Mouse (Mus musculus) intestine, embryonic 16.5 days (tissue): ENCODE data around the gene Dlg1. TPM values are rescaled to one million over a fixed set of nuclear protein-coding genes. Genes with fewer than 3 reads are reported as not detected.

Source experiments
- ATAC-seq: fragments of 200-750 bp; cut with Nextera tagmentation; 2 replicates; pipeline ENCODE4 v1.8.0; 2017; ENCODE audit warnings: moderate TSS enrichment, moderate library complexity
- H3K27ac ChIP-seq: fragments of 300-500 bp; sonication (generic); 2 replicates; pipeline ENCODE4 v1.5.1; 2014; ENCODE audit warnings: mild to moderate bottlenecking, low read length
- H3K27me3 ChIP-seq: fragments of 300-500 bp; sonication (generic); replicated peaks from 2 replicates; pipeline ENCODE4 v1.6.1; 2014; ENCODE audit warnings: low read length, control low read depth, mixed read lengths; ENCODE audit not compliant: control insufficient read depth, insufficient read depth
- H3K36me3 ChIP-seq: fragments of 300-500 bp; sonication (generic); 2 replicates; pipeline ENCODE4 v1.6.1; 2014; ENCODE audit warnings: low read length, control low read depth; ENCODE audit not compliant: control insufficient read depth, insufficient read depth
- H3K4me1 ChIP-seq: fragments of 300-500 bp; sonication (generic); 2 replicates; pipeline ENCODE4 v1.6.1; 2014; ENCODE audit warnings: low read length, control low read depth, mixed read lengths; ENCODE audit not compliant: control insufficient read depth, insufficient read depth
- H3K4me2 ChIP-seq: fragments of 300-500 bp; sonication (generic); 2 replicates; pipeline ENCODE4 v1.6.1; 2014; ENCODE audit warnings: low read depth, low read length, control low read depth
- H3K4me3 ChIP-seq: fragments of 300-500 bp; sonication (generic); 2 replicates; pipeline ENCODE4 v1.5.1; 2014; ENCODE audit warnings: mild to moderate bottlenecking, low read length
- H3K9ac ChIP-seq: fragments of 300-500 bp; sonication (generic); 2 replicates; pipeline ENCODE4 v1.6.1; 2014; ENCODE audit warnings: low read depth, low read length
- H3K9me3 ChIP-seq: fragments of 300-500 bp; sonication (generic); 2 replicates; pipeline ENCODE4 v1.6.1; 2016; ENCODE audit warnings: low read length, control low read depth; ENCODE audit not compliant: control insufficient read depth
- WGBS: fragments of 180-500 bp; shearing (Covaris S2); extraction: QIAGEN DNeasy Blood & Tissue Kit; methylation state at CpG from one replicate; pipeline ENCODE4 v1.1.7; 2014; 5-methylcytosine and 5-hydroxymethylcytosine counted together
- polyA plus RNA-seq: library from polyadenylated mRNA; unstranded; fragments of >200 nt; fragmentation: Nextera tagmentation; extraction: Ambion mirVana; gene quantifications from 2 replicates; pipeline ENCODE4 v1.2.1, GENCODE M21; 2015

Dlg1 gene
- polyA plus RNA-seq, 1 experiment from 2014 or later: 14.1 TPM

- no peaks in the 10 kb centered on the region for H3K9me3 ChIP-seq
- WGBS: 62% methylated on average over 9 of the region's 9 CpGs
- no peaks in the 10 kb centered on the region for H3K36me3 ChIP-seq
- H3K4me1 ChIP-seq: no peaks in the 10 kb centered on the region
- no peaks in the 10 kb centered on the region for H3K27me3 ChIP-seq
- H3K4me3 ChIP-seq: no peak overlapping the region
- H3K27ac ChIP-seq: no peak overlapping the region
- no peak overlapping the region for H3K4me2 ChIP-seq
- no peak for ATAC-seq
- no peak overlapping the region for H3K9ac ChIP-seq
These were observed 11.0 kb upstream of the Dlg1 start for GRCm38 (mm10) chr16:31652115-31652843.

GRCm38 (mm10) chr16:31653616-31654015, 9.6 kb upstream of the Dlg1 start:
- no peak overlapping the region for H3K9ac ChIP-seq
- H3K27me3 ChIP-seq: no peaks in the 10 kb centered on the region
- no peak overlapping the region for H3K27ac ChIP-seq
- H3K9me3 ChIP-seq: no peaks in the 10 kb centered on the region
- no peak overlapping the region for H3K4me2 ChIP-seq
- H3K4me3 ChIP-seq: no peak overlapping the region
- 79% methylated on average over 5 of the region's 5 CpGs for WGBS
- ATAC-seq: no peak
- H3K4me1 ChIP-seq: no peaks in the 10 kb centered on the region
- H3K36me3 ChIP-seq: no peaks in the 10 kb centered on the region

- no peaks in the 10 kb centered on the region for H3K4me1 ChIP-seq
- H3K9ac ChIP-seq: no peak overlapping the region
- no peak for ATAC-seq
- H3K4me2 ChIP-seq: no peak overlapping the region
- H3K27ac ChIP-seq: no peak overlapping the region
- no peaks in the 10 kb centered on the region for H3K27me3 ChIP-seq
- H3K4me3 ChIP-seq: no peak overlapping the region
- no peaks in the 10 kb centered on the region for H3K9me3 ChIP-seq
- 84% methylated on average over 7 of the region's 7 CpGs for WGBS
- no peaks in the 10 kb centered on the region for H3K36me3 ChIP-seq
These were observed 9.2 kb upstream of the Dlg1 start for GRCm38 (mm10) chr16:31654021-31654420.

GRCm38 (mm10) chr16:31655531-31655930, 7.7 kb upstream of the Dlg1 start:
- no peaks in the 10 kb centered on the region for H3K4me1 ChIP-seq
- no peak for ATAC-seq
- H3K4me2 ChIP-seq: no peak overlapping the region
- H3K9ac ChIP-seq: no peak overlapping the region
- H3K9me3 ChIP-seq: no peaks in the 10 kb centered on the region
- no peaks in the 10 kb centered on the region for H3K36me3 ChIP-seq
- H3K4me3 ChIP-seq: no peak overlapping the region
- H3K27me3 ChIP-seq: no peaks in the 10 kb centered on the region
- no peak overlapping the region for H3K27ac ChIP-seq
- WGBS: 80% methylated on average over 2 of the region's 2 CpGs

- no peak overlapping the region for H3K4me2 ChIP-seq
- H3K9me3 ChIP-seq: no peaks in the 10 kb centered on the region
- 28% methylated on average over 2 of the region's 2 CpGs for WGBS
These were observed 5.7 kb upstream of the Dlg1 start for GRCm38 (mm10) chr16:31657502-31657901.

GRCm38 (mm10) chr16:31658539-31659334, 4.5 kb upstream of the Dlg1 start:
- Histone ChIP-seq H3K9ac (no peak overlapping the region), H3K4me3 (no peak overlapping the region), H3K4me1 (no peaks in the 10 kb centered on the region), H3K4me2 (no peak overlapping the region), H3K36me3 (no peaks in the 10 kb centered on the region), H3K27ac (no peak overlapping the region), H3K9me3 (no peaks in the 10 kb centered on the region), H3K27me3 (no peaks in the 10 kb centered on the region)
- 54% methylated on average over 6 of the region's 6 CpGs for WGBS
- no peak for ATAC-seq

More at GRCm38 (mm10) chr16:31657502-31657901, 5.7 kb upstream of the Dlg1 start:
- Histone ChIP-seq H3K4me1 (no peaks in the 10 kb centered on the region), H3K36me3 (no peaks in the 10 kb centered on the region), H3K27me3 (no peaks in the 10 kb centered on the region), H3K4me3 (no peak overlapping the region), H3K27ac (no peak overlapping the region), H3K9ac (no peak overlapping the region)
- ATAC-seq: no peak

- no peak overlapping the region for H3K9ac ChIP-seq
- no peaks in the 10 kb centered on the region for H3K36me3 ChIP-seq
- 84% methylated on average over 5 of the region's 5 CpGs for WGBS
- H3K27ac ChIP-seq: no peak overlapping the region
- no peaks in the 10 kb centered on the region for H3K4me1 ChIP-seq
- H3K4me2 ChIP-seq: no peak overlapping the region
- no peak overlapping the region for H3K4me3 ChIP-seq
- ATAC-seq: no peak
- H3K27me3 ChIP-seq: no peaks in the 10 kb centered on the region
- no peaks in the 10 kb centered on the region for H3K9me3 ChIP-seq
These were observed 3.8 kb upstream of the Dlg1 start for GRCm38 (mm10) chr16:31659453-31659852.

GRCm38 (mm10) chr16:31662556-31663378, 476 bp upstream of the Dlg1 start:
- peak overlapping the region; percentile 95 for H3K9ac ChIP-seq
- H3K36me3 ChIP-seq: no peaks in the 10 kb centered on the region
- H3K9me3 ChIP-seq: no peaks in the 10 kb centered on the region
- peak overlapping the region; percentile 72 for H3K4me2 ChIP-seq
- no peaks in the 10 kb centered on the region for H3K27me3 ChIP-seq
- peak overlapping the region; percentile 97 for H3K27ac ChIP-seq
- ATAC-seq: no peak; the same call in 1 of the 2 replicates
- peaks cover 9% of the 10 kb centered on the region for H3K4me1 ChIP-seq
- 14% methylated on average over 22 of the region's 22 CpGs for WGBS
- peak overlapping the region; percentile 99 for H3K4me3 ChIP-seq

- Histone ChIP-seq H3K4me2 (peak overlapping the region; percentile 65), H3K9ac (peak overlapping the region; percentile 95), H3K27ac (peak overlapping the region; percentile 97), H3K9me3 (no peaks in the 10 kb centered on the region), H3K27me3 (no peaks in the 10 kb centered on the region), H3K36me3 (no peaks in the 10 kb centered on the region), H3K4me3 (peak overlapping the region; percentile 99), H3K4me1 (peaks cover 9% of the 10 kb centered on the region)
- ATAC-seq: peak; percentile 72
- 0% methylated on average over 32 of the region's 36 CpGs for WGBS
These were observed 999 bp downstream of the Dlg1 start for GRCm38 (mm10) chr16:31664287-31664597.
